Mouse (Mus musculus): ENCODE results near the gene Ccdc115. TPM values are rescaled to one million over a fixed set of nuclear protein-coding genes. Genes with fewer than 3 reads are reported as not detected.

The Ccdc115 gene
- total RNA-seq, 2 experiments from 2014 or later: 17.5 to 19.3 TPM

Small RNA genes lying within 50 kb of the gene (microRNA-seq; reads per million reads assigned to microRNA genes)
- 0 to 0.63 reads per million in 2 experiments for gene Mir5103

Other genes starting within 250 kb of the Ccdc115 start
- gene Imp4, start 179 bp upstream of the Ccdc115 start, total RNA-seq (2021): 10 to 100 TPM; 32.8 to 36.6 TPM
- 1 to 10 TPM; 5.0 to 5.7 TPM for gene Ptpn18, start 20.1 kb upstream of the Ccdc115 start, total RNA-seq (2021)
- not detected for gene Prss39, start 58.7 kb upstream of the Ccdc115 start, total RNA-seq (2021)
- gene Cfc1, start 96.0 kb upstream of the Ccdc115 start, total RNA-seq (2021): not detected
- not detected for gene Prss40, start 121.3 kb upstream of the Ccdc115 start, total RNA-seq (2021)
- gene Amer3, start 140.0 kb upstream of the Ccdc115 start, total RNA-seq (2021): 10 to 100 TPM; 38.8 to 43.3 TPM

Measured in layer of hippocampus, postnatal 36 days (tissue).